Mouse (Mus musculus) bone marrow, adult 2 months (tissue): Measurements from ENCODE around the gene Fam205a1.
"Not testable (repeated sequence)": the region's sequence is repeated elsewhere in the genome, so short reads cannot be mapped to it uniquely, and the experiment has no call there.

Source experiments
- CTCF ChIP-seq: fragments of 200-500 bp; IDR thresholded peaks from 2 replicates; pipeline ENCODE4 v1.5.1; 2011; ENCODE audit warnings: low read length, control low read depth; ENCODE audit not compliant: control insufficient read depth, insufficient read depth
- POLR2A ChIP-seq: fragments of 200-500 bp; IDR thresholded peaks from 2 replicates; pipeline ENCODE4 v1.6.1; 2011; ENCODE audit warnings: low read depth, mild to moderate bottlenecking, control low read depth, low read length, borderline replicate concordance; ENCODE audit not compliant: control insufficient read depth

GRCm38 (mm10) chr4:42856671-42857070 is 3.0 kb upstream of the Fam205a1 start, which contains the start of gene Gm12394:
- not testable (repeated sequence) for TF ChIP-seq CTCF, POLR2A
